Mouse (Mus musculus) G1E (cell line): ENCODE measurements around the gene Arhgap24. TPM values are rescaled to one million over a fixed set of nuclear protein-coding genes. Genes with fewer than 3 reads are reported as not detected.

Source experiments
- ATAC-seq: 2 replicates; pipeline ENCODE4 v1.8.0; 2016; ENCODE audit warnings: mild to moderate bottlenecking; ENCODE audit not compliant: insufficient number of reproducible peaks, poor library complexity, low FRiP score, severe bottlenecking; ENCODE audit errors: extremely low read depth
- DNase-seq: peaks from one replicate; pipeline ENCODE4 v3.0.0; 2012; ENCODE audit warnings: low spot score
- H3K27me3 ChIP-seq: 2 replicates; pipeline ENCODE4 v1.6.1; 2012; ENCODE audit warnings: mild to moderate bottlenecking, low read length, inconsistent platforms; ENCODE audit not compliant: insufficient read depth
- H3K36me3 ChIP-seq: replicated peaks from 2 replicates; pipeline ENCODE3; 2012; ENCODE audit warnings: mild to moderate bottlenecking, inconsistent platforms
- H3K4me1 ChIP-seq: 2 replicates; pipeline ENCODE4 v1.6.1; 2012; ENCODE audit warnings: low read depth, low read length, inconsistent platforms, mixed read lengths; ENCODE audit not compliant: insufficient read depth
- H3K4me3 ChIP-seq: 2 replicates; pipeline ENCODE4 v1.5.1; 2012; ENCODE audit warnings: low read depth, mild to moderate bottlenecking, inconsistent platforms, low read length, moderate library complexity, mixed read lengths
- H3K9me3 ChIP-seq: replicated peaks from 2 replicates; pipeline ENCODE4 v1.6.1; 2012; ENCODE audit warnings: inconsistent platforms
- CTCF ChIP-seq: IDR thresholded peaks from 2 replicates; pipeline ENCODE4 v1.5.1; 2012; ENCODE audit warnings: low read depth, low read length, inconsistent platforms, mixed read lengths
- GATA1 ChIP-seq: IDR thresholded peaks from 2 replicates; pipeline ENCODE4 v1.6.1; 2012; ENCODE audit warnings: borderline replicate concordance, low read length, inconsistent platforms, mixed read lengths
- GATA2 ChIP-seq: IDR thresholded peaks from 2 replicates; pipeline ENCODE4 v1.6.1; 2012; ENCODE audit warnings: low read depth, low read length, inconsistent platforms, borderline replicate concordance
- POLR2AphosphoS5 ChIP-seq: IDR thresholded peaks from 2 replicates; pipeline ENCODE4 v1.6.1; 2012; ENCODE audit warnings: low read depth, low read length, inconsistent platforms; ENCODE audit not compliant: insufficient replicate concordance
- TAL1 ChIP-seq: conservative IDR thresholded peaks from 2 replicates; pipeline ENCODE4 v1.6.1; 2012; ENCODE audit warnings: low read depth, low read length, inconsistent platforms, mixed read lengths
- polyA plus RNA-seq: library from polyadenylated mRNA; stranded (reverse); fragments of >175 nt; gene quantifications from 2 replicates; pipeline ENCODE4 v1.2.3, GENCODE M21; 2012
- total RNA-seq, 2 experiments: library from RNA; stranded (forward) in 1 of 2; stranded (reverse) in 1 of 2; fragments of 200-1000 nt in 1 of 2; fragments of >200 nt in 1 of 2; fragmentation: Nextera tagmentation in 1 of 2; gene quantifications; 2 replicates each; pipeline ENCODE4 v1.2.3; 2014 to 2017

The Arhgap24 gene
- total and polyA plus RNA-seq, 3 experiments: 0.22 TPM; not detected in 2

- no peak for TF ChIP-seq CTCF
- TF ChIP-seq GATA1: no peak
- TF ChIP-seq TAL1: no peak
- TF ChIP-seq POLR2AphosphoS5: no peak
- TF ChIP-seq GATA2: no peak
- Histone ChIP-seq H3K4me1 (no peaks in the 10 kb centered on the region), H3K27me3 (no peaks in the 10 kb centered on the region), H3K9me3 (peaks cover 17% of the 10 kb centered on the region), H3K36me3 (no peaks in the 10 kb centered on the region), H3K4me3 (no peak overlapping the region)
- ATAC-seq (no peak), DNase-seq (no peak)
These were observed 229.1 kb downstream of the Arhgap24 start for GRCm38 (mm10) chr5:102710336-102710735.

GRCm38 (mm10) chr5:102719368-102719972, 238.3 kb downstream of the Arhgap24 start:
- Histone ChIP-seq H3K4me1 (no peaks in the 10 kb centered on the region), H3K36me3 (no peaks in the 10 kb centered on the region), H3K27me3 (no peaks in the 10 kb centered on the region), H3K4me3 (no peak overlapping the region), H3K9me3 (peaks cover 54% of the 10 kb centered on the region)
- TF ChIP-seq CTCF: no peak
- DNase-seq (no peak), ATAC-seq (no peak)

- Histone ChIP-seq H3K36me3 (no peaks in the 10 kb centered on the region), H3K4me3 (no peak overlapping the region), H3K27me3 (no peaks in the 10 kb centered on the region), H3K4me1 (no peaks in the 10 kb centered on the region), H3K9me3 (peaks cover 45% of the 10 kb centered on the region)
- DNase-seq (no peak), ATAC-seq (no peak)
- no peak for TF ChIP-seq CTCF
- no peak for TF ChIP-seq TAL1
- TF ChIP-seq GATA2: no peak
- TF ChIP-seq GATA1: no peak
- no peak for TF ChIP-seq POLR2AphosphoS5
These were observed 242.4 kb downstream of the Arhgap24 start for GRCm38 (mm10) chr5:102723558-102723957.

GRCm38 (mm10) chr5:102724813-102725348, 243.7 kb downstream of the Arhgap24 start:
- DNase-seq (no peak), ATAC-seq (no peak)
- H3K4me1 ChIP-seq: no peaks in the 10 kb centered on the region

GRCm38 (mm10) chr5:102725365-102725764, 244.2 kb downstream of the Arhgap24 start:
- Histone ChIP-seq H3K36me3 (no peaks in the 10 kb centered on the region), H3K27me3 (no peaks in the 10 kb centered on the region), H3K4me1 (no peaks in the 10 kb centered on the region), H3K4me3 (no peak overlapping the region), H3K9me3 (peaks cover 41% of the 10 kb centered on the region)
- no peak for TF ChIP-seq GATA2
- no peak for TF ChIP-seq TAL1
- TF ChIP-seq POLR2AphosphoS5: no peak
- no peak for TF ChIP-seq GATA1
- no peak for TF ChIP-seq CTCF
- DNase-seq (no peak), ATAC-seq (no peak)

More at GRCm38 (mm10) chr5:102724813-102725348, 243.7 kb downstream of the Arhgap24 start:
- Histone ChIP-seq H3K27me3 (no peaks in the 10 kb centered on the region), H3K4me3 (no peak overlapping the region), H3K9me3 (peaks cover 39% of the 10 kb centered on the region), H3K36me3 (no peaks in the 10 kb centered on the region)
- no peak for TF ChIP-seq GATA1
- no peak for TF ChIP-seq GATA2
- no peak for TF ChIP-seq POLR2AphosphoS5
- no peak for TF ChIP-seq TAL1
- TF ChIP-seq CTCF: no peak

GRCm38 (mm10) chr5:102726985-102727384, 245.8 kb downstream of the Arhgap24 start:
- no peaks in the 10 kb centered on the region for H3K36me3 ChIP-seq
- TF ChIP-seq GATA2 (no peak), POLR2AphosphoS5 (no peak), GATA1 (no peak), CTCF (no peak), TAL1 (no peak)

More at GRCm38 (mm10) chr5:102726985-102727384, 245.8 kb downstream of the Arhgap24 start:
- H3K27me3 ChIP-seq: no peaks in the 10 kb centered on the region
- H3K4me1 ChIP-seq: no peaks in the 10 kb centered on the region
- no peak for DNase-seq
- no peak for ATAC-seq
- H3K9me3 ChIP-seq: peaks cover 31% of the 10 kb centered on the region
- H3K4me3 ChIP-seq: no peak overlapping the region
